Mouse (Mus musculus): ENCODE measurements at regions not wholly inside any gene's neighbourhood (a gene's known extent, or its start where the extent isn't known, plus 50 kb on each side); places are given as distances from the start of the nearest gene placed in this dataset.

DNA sequence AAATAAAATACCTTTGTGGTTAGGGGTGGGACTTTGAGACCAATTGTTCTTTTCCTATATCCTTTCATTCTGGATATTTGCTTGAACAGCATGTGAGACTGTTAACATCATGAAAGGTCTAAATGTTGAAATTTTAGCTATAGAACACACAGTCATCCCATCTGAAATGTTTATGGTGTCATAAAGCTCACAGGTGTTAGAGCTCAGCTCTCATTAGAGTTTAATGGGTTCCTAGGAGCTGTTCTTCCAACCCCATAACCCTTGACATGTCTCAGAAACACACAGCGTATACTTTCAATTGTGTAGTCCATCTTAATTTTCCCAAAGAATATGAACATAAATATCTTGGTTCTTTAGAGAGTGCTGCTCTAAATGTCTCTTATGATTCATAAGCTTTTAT is 61.6 kb upstream of the Zwint start:
- no peak for DNase-seq (ENCODE audit: low read depth, low spot score)
- H3K9ac ChIP-seq (ENCODE audit: control insufficient read depth, low read depth, low read length, poor library complexity, severe bottlenecking), result no peak overlapping the region
- no peaks in the 10 kb centered on the region for H3K36me3 ChIP-seq (ENCODE audit: control insufficient read depth in 1 of 2, insufficient read depth in 2 of 2, low read length in 2 of 2)
- no peaks in the 10 kb centered on the region for H3K79me2 ChIP-seq (ENCODE audit: control insufficient read depth, insufficient read depth, low read length, poor library complexity)
- TF ChIP-seq KAT2A (conservative IDR thresholded peaks at IDR 0.05; ENCODE audit: low read depth, low read length) (no peak), ZMIZ1 (IDR thresholded peaks at IDR 0.05; ENCODE audit: low read depth, low read length) (no peak), MAX (IDR thresholded peaks at IDR 0.05; ENCODE audit: low read length) (no peak), MAZ (IDR thresholded peaks at IDR 0.05; ENCODE audit: low read depth, low read length) (no peak), NRF1 (IDR thresholded peaks at IDR 0.05; ENCODE audit: insufficient read depth, low read depth, low read length, poor library complexity, severe bottlenecking) (no peak), TAL1 (IDR thresholded peaks at IDR 0.05; ENCODE audit: low read length) (no peak), ZKSCAN1 (IDR thresholded peaks at IDR 0.05; ENCODE audit: low read depth, low read length) (no peak), SIN3A (IDR thresholded peaks at IDR 0.05; ENCODE audit: low read length) (no peak), EP300 (IDR thresholded peaks at IDR 0.05; ENCODE audit: low read depth in 1 of 2, low read length in 2 of 2) (no peak), CHD2 (IDR thresholded peaks at IDR 0.05; ENCODE audit: low read length) (no peak), GABPA (IDR thresholded peaks at IDR 0.05; ENCODE audit: low read depth, low read length) (no peak), RCOR1 (IDR thresholded peaks at IDR 0.05; ENCODE audit: low read depth, low read length) (no peak), TCF12 (IDR thresholded peaks at IDR 0.05; ENCODE audit: low read depth, low read length) (no peak), GATA1 (IDR thresholded peaks at IDR 0.05; ENCODE audit: low read depth, low read length) (no peak), POLR2AphosphoS2 (IDR thresholded peaks at IDR 0.05; ENCODE audit: low read length) (no peak), UBTF (IDR thresholded peaks at IDR 0.05; ENCODE audit: borderline replicate concordance, insufficient read depth, low read depth, low read length) (no peak)
- H3K4me1 ChIP-seq (ENCODE audit: control insufficient read depth in 1 of 2, insufficient read depth in 2 of 2, low read length in 2 of 2), result no peaks in the 10 kb centered on the region
- H3K27me3 ChIP-seq (ENCODE audit: control insufficient read depth in 1 of 2, insufficient read depth in 2 of 2, low read length in 2 of 2), result no peaks in the 10 kb centered on the region
- no peak overlapping the region for H3K4me3 ChIP-seq (ENCODE audit: control insufficient read depth in 1 of 2, insufficient read depth in 1 of 2, low read depth in 2 of 2, low read length in 2 of 2)
- no peak overlapping the region for H3K27ac ChIP-seq (ENCODE audit: control insufficient read depth, low read depth, low read length)
- no peaks in the 10 kb centered on the region for H3K9me3 ChIP-seq (replicated peaks; ENCODE audit: insufficient read depth, low read length)

All from MEL (cell line).